Mouse (Mus musculus): Measurements from ENCODE around the gene Josd2. TPM values are rescaled to one million over a fixed set of nuclear protein-coding genes. Genes with fewer than 3 reads are reported as not detected.

Gene Josd2
- total RNA-seq, 2 experiments from 2014 or later = 102 to 107 TPM

GRCm38 (mm10) chr7:44470696-44471612 is 3.2 kb downstream of the Josd2 start:
- DNase-seq (ENCODE audit: extremely low spot score in 1 of 2, low spot score in 1 of 2) = no peak

- no peak for DNase-seq (ENCODE audit: extremely low spot score in 1 of 2, low spot score in 1 of 2)
These were observed 4.2 kb downstream of the Josd2 start for GRCm38 (mm10) chr7:44471880-44472557.

GRCm38 (mm10) chr7:44472558-44472885 is 4.7 kb downstream of the Josd2 start:
- no peak for DNase-seq (ENCODE audit: extremely low spot score in 1 of 2, low spot score in 1 of 2)

- DNase-seq (ENCODE audit: extremely low spot score in 1 of 2, low spot score in 1 of 2) = no peak
These were observed 5.3 kb downstream of the Josd2 start for GRCm38 (mm10) chr7:44472961-44473646.

GRCm38 (mm10) chr7:44474419-44474818 is 6.6 kb downstream of the Josd2 start:
- peak in 1 of 2 experiments; percentile 65 for DNase-seq (ENCODE audit: extremely low spot score in 1 of 2, low spot score in 1 of 2)

GRCm38 (mm10) chr7:44475046-44475614 is 7.3 kb downstream of the Josd2 start:
- peak in 1 of 2 experiments; percentile 3 for DNase-seq (ENCODE audit: extremely low spot score in 1 of 2, low spot score in 1 of 2)

- DNase-seq (ENCODE audit: extremely low spot score in 1 of 2, low spot score in 1 of 2) = no peak
These were observed 15.2 kb downstream of the Josd2 start for GRCm38 (mm10) chr7:44482836-44483435.

GRCm38 (mm10) chr7:44484109-44484508 is 16.3 kb downstream of the Josd2 start:
- no peak for DNase-seq (ENCODE audit: extremely low spot score in 1 of 2, low spot score in 1 of 2)

GRCm38 (mm10) chr7:44484841-44485571 is 17.2 kb downstream of the Josd2 start:
- DNase-seq (ENCODE audit: extremely low spot score in 1 of 2, low spot score in 1 of 2) = peak; percentile 74 to 90

GRCm38 (mm10) chr7:44485572-44486195 is 17.9 kb downstream of the Josd2 start:
- DNase-seq (ENCODE audit: extremely low spot score in 1 of 2, low spot score in 1 of 2) = no peak

GRCm38 (mm10) chr7:44486927-44487575 is 19.3 kb downstream of the Josd2 start:
- no peak for DNase-seq (ENCODE audit: extremely low spot score in 1 of 2, low spot score in 1 of 2)

GRCm38 (mm10) chr7:44487936-44488335 is 20.2 kb downstream of the Josd2 start:
- DNase-seq (ENCODE audit: extremely low spot score in 1 of 2, low spot score in 1 of 2) = no peak

GRCm38 (mm10) chr7:44488545-44488944 is 20.8 kb downstream of the Josd2 start:
- DNase-seq (ENCODE audit: extremely low spot score in 1 of 2, low spot score in 1 of 2) = no peak

- no peak for DNase-seq (ENCODE audit: extremely low spot score in 1 of 2, low spot score in 1 of 2)
These were observed 22.5 kb downstream of the Josd2 start for GRCm38 (mm10) chr7:44490281-44490680.

- no peak for DNase-seq (ENCODE audit: extremely low spot score in 1 of 2, low spot score in 1 of 2)
These were observed 23.6 kb downstream of the Josd2 start for GRCm38 (mm10) chr7:44491391-44491790.

- DNase-seq (ENCODE audit: extremely low spot score in 1 of 2, low spot score in 1 of 2) = no peak
These were observed 24.5 kb downstream of the Josd2 start for GRCm38 (mm10) chr7:44492166-44492826.

GRCm38 (mm10) chr7:44494681-44495080 is 26.9 kb downstream of the Josd2 start:
- no peak for DNase-seq (ENCODE audit: extremely low spot score in 1 of 2, low spot score in 1 of 2)

GRCm38 (mm10) chr7:44495086-44495485 is 27.3 kb downstream of the Josd2 start:
- DNase-seq (ENCODE audit: extremely low spot score in 1 of 2, low spot score in 1 of 2) = no peak
